Mouse (Mus musculus): Measurements from ENCODE around the gene Hist1h1c.

GRCm38 (mm10) chr13:23693856-23694440 lies 44.7 kb upstream of the Hist1h1c start:
- TF ChIP-seq CTCF (IDR thresholded peaks at IDR 0.05; ENCODE audit: insufficient read depth, low read length) = no peak
- TF ChIP-seq POLR2A (IDR thresholded peaks at IDR 0.05; ENCODE audit: borderline replicate concordance, extremely low read depth, low read depth, low read length) = no peak
